Comparison of ENCODE assay signal across 16 mouse cellular contexts in the genomic region with DNA sequence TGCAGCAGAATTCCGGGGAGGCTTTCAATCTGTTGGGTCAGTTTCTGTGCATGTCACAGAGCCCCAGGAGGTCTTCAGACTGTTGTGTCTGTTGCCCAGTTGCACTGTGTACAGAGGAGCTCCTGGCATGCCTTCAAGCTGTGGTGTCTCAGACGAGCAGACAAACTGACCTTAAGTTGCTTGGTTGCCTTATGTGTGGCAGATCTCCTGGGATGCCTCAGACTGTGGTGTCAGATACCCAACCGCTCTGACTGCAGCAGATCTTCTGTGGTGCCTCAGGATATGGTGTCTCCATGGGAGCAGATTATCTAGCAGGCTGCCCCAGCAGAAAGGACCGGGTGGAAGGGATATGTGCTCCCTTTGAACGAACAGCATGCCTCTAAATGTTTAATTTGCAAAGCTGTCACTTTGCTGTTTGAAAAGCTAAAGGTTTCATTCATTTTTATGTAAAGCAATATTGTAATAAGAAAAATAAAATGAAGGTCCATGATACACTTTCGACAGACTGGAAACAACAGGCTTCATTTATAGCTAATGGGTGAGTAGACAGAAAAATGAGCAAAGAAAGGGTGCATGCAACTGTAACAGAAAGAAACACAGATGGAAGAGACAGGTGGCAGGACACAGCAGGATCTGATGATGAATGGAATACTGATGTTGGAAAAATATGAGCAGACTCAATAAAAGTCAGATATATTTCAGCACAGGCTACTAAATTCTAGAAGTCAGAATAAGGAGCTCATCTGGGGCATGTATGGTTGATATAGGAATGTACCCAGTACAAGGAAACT.
A peak's percentile ranks its signal among the peaks of the same experiment; 100 is the strongest.
DNase-seq lines count a peak whose midpoint lies in the region; ATAC-seq and TF ChIP-seq lines count a peak whose summit lies in the region.
"Had no signal": no experiment of that assay in that cellular context is flagged by ENCODE, and none has a peak within 500 bp of the region (broad histone marks: within the 10 kb centered on the region; RNA-seq: fewer than 3 reads in every experiment).

No protein-coding gene starts in this region.

- no peak overlapping the region for H3K27ac ChIP-seq in forebrain, embryonic 13.5 days
- no peak overlapping the region for H3K27ac ChIP-seq in forebrain, embryonic 11.5 days (ENCODE audit: low read depth, low read length)
- H3K27ac ChIP-seq in cerebellum, adult 2 months (ENCODE audit: insufficient read depth, low read length): 0 out of 2 replicates have a peak overlapping the region, but pooled peaks have one; percentile 24
- peak overlapping the region; percentile 20 for H3K27ac ChIP-seq in hindbrain, embryonic 14.5 days
- H3K27ac ChIP-seq in kidney, embryonic 14.5 days (ENCODE audit: low read depth, low read length): no peak overlapping the region
- no peak overlapping the region for H3K27ac ChIP-seq in liver, embryonic 11.5 days (ENCODE audit: low read depth, low read length)
- H3K27ac ChIP-seq: liver, embryonic 15.5 days; neural tube, embryonic 12.5 days; stomach, postnatal 0 days had no signal

- no peaks in the 10 kb centered on the region for H3K4me1 ChIP-seq in forebrain, embryonic 13.5 days
- no peaks in the 10 kb centered on the region for H3K4me1 ChIP-seq in forebrain, embryonic 11.5 days (replicated peaks; ENCODE audit: control insufficient read depth, insufficient read depth, low read length)
- peaks cover 7% of the 10 kb centered on the region for H3K4me1 ChIP-seq in cerebellum, adult 2 months (ENCODE audit: control insufficient read depth, insufficient read depth, low read length)
- H3K4me1 ChIP-seq in hindbrain, embryonic 14.5 days (replicated peaks; ENCODE audit: control insufficient read depth, insufficient read depth, low read length): 0 out of 2 replicates have a peak, but pooled peaks cover 3% of the 10 kb centered on the region
- H3K4me1 ChIP-seq in kidney, embryonic 14.5 days (ENCODE audit: control insufficient read depth, insufficient read depth, low read length): no peaks in the 10 kb centered on the region
- H3K4me1 ChIP-seq in liver, embryonic 11.5 days (replicated peaks; ENCODE audit: control insufficient read depth, insufficient read depth, low read length): no peaks in the 10 kb centered on the region
- H3K4me1 ChIP-seq: liver, embryonic 15.5 days; neural tube, embryonic 12.5 days had no signal

- no peaks in the 10 kb centered on the region for H3K9me3 ChIP-seq in forebrain, embryonic 13.5 days (replicated peaks)
- H3K9me3 ChIP-seq in forebrain, embryonic 11.5 days (ENCODE audit: control insufficient read depth, low read length): no peaks in the 10 kb centered on the region
- no peaks in the 10 kb centered on the region for H3K9me3 ChIP-seq in hindbrain, embryonic 14.5 days (ENCODE audit: control insufficient read depth, low read length)
- H3K9me3 ChIP-seq in kidney, embryonic 14.5 days (ENCODE audit: control insufficient read depth, low read length): no peaks in the 10 kb centered on the region
- no peaks in the 10 kb centered on the region for H3K9me3 ChIP-seq in liver, embryonic 11.5 days (ENCODE audit: control insufficient read depth, low read length)
- H3K9me3 ChIP-seq: liver, embryonic 15.5 days; neural tube, embryonic 12.5 days had no signal

- peak; percentile 43; the same call in 1 of the 2 replicates for ATAC-seq in forebrain, embryonic 13.5 days
- ATAC-seq in forebrain, embryonic 11.5 days (replicated peaks; ENCODE audit: low FRiP score): no peak
- ATAC-seq in hindbrain, embryonic 14.5 days (ENCODE audit: low FRiP score): peak; percentile 77; the same call in 1 of the 2 replicates
- ATAC-seq in kidney, embryonic 14.5 days (ENCODE audit: low FRiP score, low TSS enrichment): no peak
- ATAC-seq in liver, embryonic 11.5 days (replicated peaks; ENCODE audit: low FRiP score): no peak

- TF ChIP-seq CTCF in cerebellum, adult 2 months (IDR thresholded peaks at IDR 0.05; ENCODE audit: borderline replicate concordance, insufficient read depth, low read depth, low read length): no peak

- H3K4me2 ChIP-seq in forebrain, embryonic 13.5 days: no peak overlapping the region
- H3K4me2 ChIP-seq in forebrain, embryonic 11.5 days (ENCODE audit: low read depth, low read length, severe bottlenecking): no peak overlapping the region
- no peak overlapping the region for H3K4me2 ChIP-seq in hindbrain, embryonic 14.5 days (replicated peaks)
- H3K4me2 ChIP-seq in kidney, embryonic 14.5 days (replicated peaks; ENCODE audit: low read depth, low read length): no peak overlapping the region
- no peak overlapping the region for H3K4me2 ChIP-seq in liver, embryonic 11.5 days
- H3K4me2 ChIP-seq: liver, embryonic 15.5 days; neural tube, embryonic 12.5 days had no signal

- no peaks in the 10 kb centered on the region for H3K27me3 ChIP-seq in forebrain, embryonic 13.5 days
- no peaks in the 10 kb centered on the region for H3K27me3 ChIP-seq in forebrain, embryonic 11.5 days (ENCODE audit: control insufficient read depth, insufficient read depth, low read length)
- H3K27me3 ChIP-seq in cerebellum, adult 2 months (ENCODE audit: control insufficient read depth, insufficient read depth, low read length): no peaks in the 10 kb centered on the region
- no peaks in the 10 kb centered on the region for H3K27me3 ChIP-seq in hindbrain, embryonic 14.5 days (ENCODE audit: control insufficient read depth, insufficient read depth, low read length)
- no peaks in the 10 kb centered on the region for H3K27me3 ChIP-seq in kidney, embryonic 14.5 days (ENCODE audit: control insufficient read depth, insufficient read depth, low read length)
- no peaks in the 10 kb centered on the region for H3K27me3 ChIP-seq in liver, embryonic 11.5 days (replicated peaks; ENCODE audit: control insufficient read depth, insufficient read depth, low read length)
- H3K27me3 ChIP-seq: liver, embryonic 15.5 days; neural tube, embryonic 12.5 days had no signal

- no peak for DNase-seq in forebrain, embryonic 11.5 days (ENCODE audit: low spot score)
- DNase-seq in cerebellum, adult 2 months: peak; percentile 33 to 50
- peak; percentile 24 for DNase-seq in hindbrain, embryonic 14.5 days (ENCODE audit: low spot score)
- peak; percentile 9 to 11 for DNase-seq in layer of hippocampus, postnatal 36 days
- no peak for DNase-seq in embryo, embryonic 11 days
- DNase-seq in liver, embryonic 11.5 days (ENCODE audit: low spot score): no peak
- DNase-seq: gastrocnemius, postnatal 14 days; kidney, adult 18-20 months; right cerebral cortex, postnatal 4 days had no signal

- H3K36me3 ChIP-seq in forebrain, embryonic 13.5 days (ENCODE audit: poor library complexity, severe bottlenecking): no peaks in the 10 kb centered on the region
- H3K36me3 ChIP-seq in forebrain, embryonic 11.5 days (ENCODE audit: control insufficient read depth, insufficient read depth, low read length): no peaks in the 10 kb centered on the region
- H3K36me3 ChIP-seq in hindbrain, embryonic 14.5 days (replicated peaks; ENCODE audit: control insufficient read depth, insufficient read depth): no peaks in the 10 kb centered on the region
- H3K36me3 ChIP-seq in kidney, embryonic 14.5 days (ENCODE audit: control insufficient read depth, insufficient read depth, low read length): no peaks in the 10 kb centered on the region
- H3K36me3 ChIP-seq in liver, embryonic 11.5 days (ENCODE audit: control insufficient read depth, insufficient read depth, low read length): no peaks in the 10 kb centered on the region
- H3K36me3 ChIP-seq: G1E; liver, embryonic 15.5 days; neural tube, embryonic 12.5 days had no signal

- no peak overlapping the region for H3K9ac ChIP-seq in forebrain, embryonic 13.5 days
- no peak overlapping the region for H3K9ac ChIP-seq in forebrain, embryonic 11.5 days (ENCODE audit: low read length)
- no peak overlapping the region for H3K9ac ChIP-seq in hindbrain, embryonic 14.5 days
- H3K9ac ChIP-seq in kidney, embryonic 14.5 days (ENCODE audit: low read depth, low read length): no peak overlapping the region
- no peak overlapping the region for H3K9ac ChIP-seq in liver, embryonic 11.5 days (ENCODE audit: low read depth, low read length)
- H3K9ac ChIP-seq: liver, embryonic 15.5 days; neural tube, embryonic 12.5 days had no signal

- 56% methylated on average over 6 of the region's 6 CpGs for WGBS in forebrain, embryonic 13.5 days
- 57% methylated on average over 6 of the region's 6 CpGs for WGBS in forebrain, embryonic 11.5 days
- WGBS in cerebellum, adult 2 months: 4% methylated on average over 6 of the region's 6 CpGs
- 45% methylated on average over 6 of the region's 6 CpGs for WGBS in hindbrain, embryonic 14.5 days
- 78% methylated on average over 6 of the region's 6 CpGs for WGBS in kidney, embryonic 14.5 days
- WGBS in liver, embryonic 11.5 days: 65% methylated on average over 6 of the region's 6 CpGs

- H3K4me3 ChIP-seq in forebrain, embryonic 13.5 days: no peak overlapping the region
- H3K4me3 ChIP-seq in forebrain, embryonic 11.5 days (ENCODE audit: low read depth, low read length): no peak overlapping the region
- H3K4me3 ChIP-seq in cerebellum, adult 2 months (replicated peaks; ENCODE audit: insufficient read depth, low read depth, low read length): no peak overlapping the region
- H3K4me3 ChIP-seq in hindbrain, embryonic 14.5 days (replicated peaks; ENCODE audit: low read length): no peak overlapping the region
- no peak overlapping the region for H3K4me3 ChIP-seq in kidney, embryonic 14.5 days (ENCODE audit: low read length)
- no peak overlapping the region for H3K4me3 ChIP-seq in liver, embryonic 11.5 days (ENCODE audit: low read depth, low read length)
- H3K4me3 ChIP-seq: erythroblast, embryonic 14.5 days; liver, embryonic 15.5 days; neural tube, embryonic 12.5 days had no signal

- TF ChIP-seq POLR2A in cerebellum, adult 2 months (IDR thresholded peaks at IDR 0.05; ENCODE audit: borderline replicate concordance, insufficient read depth, low read length): no peak

Comparison
In these comparisons a context has a peak if more than half of its experiments do, and no peak if none do; other contexts are left out.
1. ATAC-seq: peak in forebrain, embryonic 13.5 days (single experiment) and hindbrain, embryonic 14.5 days (single experiment); none in forebrain, embryonic 11.5 days (single experiment), kidney, embryonic 14.5 days (single experiment) and liver, embryonic 11.5 days (single experiment).
2. H3K27ac ChIP-seq: peak in cerebellum, adult 2 months (single experiment) and hindbrain, embryonic 14.5 days (single experiment); none in forebrain, embryonic 13.5 days (single experiment), forebrain, embryonic 11.5 days (single experiment), kidney, embryonic 14.5 days (single experiment) and liver, embryonic 11.5 days (single experiment).
3. DNase-seq: peak in cerebellum, adult 2 months (2 of 2), hindbrain, embryonic 14.5 days (single experiment) and layer of hippocampus, postnatal 36 days (2 of 2); none in forebrain, embryonic 11.5 days (single experiment), embryo, embryonic 11 days (single experiment) and liver, embryonic 11.5 days (single experiment).